19 mouse cellular contexts compared by ENCODE assay signal in the genomic region with DNA sequence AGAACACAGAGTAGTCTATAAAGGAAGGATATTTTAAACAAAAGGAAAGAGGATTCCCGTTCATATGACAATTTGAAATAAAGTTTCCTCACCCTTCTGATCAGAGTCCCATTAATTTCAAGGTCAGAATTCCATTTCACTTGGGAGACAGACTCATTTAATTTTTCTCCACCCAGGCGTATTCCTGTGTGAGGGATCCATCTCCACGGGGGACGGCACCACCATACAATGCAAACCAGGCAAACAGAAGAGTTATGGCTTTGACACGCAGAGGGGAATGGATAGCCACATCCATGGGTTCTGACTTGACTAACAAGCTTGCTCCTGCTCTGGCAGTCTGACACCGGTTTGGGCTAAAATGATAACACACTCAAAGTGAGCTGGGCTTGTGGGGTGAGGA.
"Had no signal": no experiment of that assay in that cellular context is flagged by ENCODE, and none has a peak within 500 bp of the region (broad histone marks: within the 10 kb centered on the region; RNA-seq: fewer than 3 reads in every experiment).

No protein-coding gene starts in this region.

- H3K4me3 ChIP-seq: intestine, embryonic 15.5 days; kidney, embryonic 15.5 days; left cerebral cortex, adult 2 months; liver, embryonic 13.5 days; myocyte; neural tube, embryonic 15.5 days had no signal

- H3K4me2 ChIP-seq: intestine, embryonic 15.5 days; kidney, embryonic 15.5 days; liver, embryonic 13.5 days; neural tube, embryonic 15.5 days had no signal

- H3K9ac ChIP-seq: intestine, embryonic 15.5 days; kidney, embryonic 15.5 days; liver, embryonic 13.5 days; neural tube, embryonic 15.5 days had no signal

- ATAC-seq: intestine, embryonic 15.5 days had no signal

- H3K27ac ChIP-seq: intestine, embryonic 15.5 days; kidney, embryonic 15.5 days; left cerebral cortex, adult 2 months; liver, embryonic 13.5 days; macrophage; neural tube, embryonic 15.5 days; stomach, postnatal 0 days had no signal

- H3K36me3 ChIP-seq: intestine, embryonic 15.5 days; kidney, embryonic 15.5 days; liver, embryonic 13.5 days; neural tube, embryonic 15.5 days had no signal

- DNase-seq: kidney, adult 11 months; kidney, adult 8-10 months; kidney, postnatal 10 days; kidney, postnatal 36 days; layer of hippocampus, postnatal 36 days; liver, embryonic 13.5 days; lung, adult 2 months; right cerebral cortex, adult 18-20 months; right cerebral cortex, postnatal 14 days; right cerebral cortex, postnatal 4 days; thymus, adult 2 months; thymus, postnatal 25 days had no signal

- H3K9me3 ChIP-seq: intestine, embryonic 15.5 days; kidney, embryonic 15.5 days; liver, embryonic 13.5 days; neural tube, embryonic 15.5 days had no signal
